Mouse (Mus musculus) layer of hippocampus, adult 2 months (tissue): Measurements from ENCODE around the gene Tpst2. TPM values are rescaled to one million over a fixed set of nuclear protein-coding genes. Genes with fewer than 3 reads are reported as not detected.
"Not testable (repeated sequence)": the region's sequence is repeated elsewhere in the genome, so short reads cannot be mapped to it uniquely, and the experiment has no call there.

Experiments used
- DNase-seq, 2 experiments: peaks; one replicate each; pipeline ENCODE4 v3.0.0; 2022; ENCODE audit warnings: low spot score in 2 of 2
- H3K27ac ChIP-seq: fragments of 200-600 bp; 2 replicates; pipeline ENCODE4 v1.8.1; 2022
- H3K4me3 ChIP-seq: fragments of 200-600 bp; 2 replicates; pipeline ENCODE4 v1.8.1; 2022; ENCODE audit warnings: mild to moderate bottlenecking
- CTCF ChIP-seq: fragments of 200-600 bp; conservative IDR thresholded peaks from 2 replicates; pipeline ENCODE4 v1.8.1; 2022; ENCODE audit warnings: antibody characterized with exemption, mild to moderate bottlenecking, moderate library complexity
- total RNA-seq, 2 experiments: library from RNA; stranded (reverse); gene quantifications; 2 replicates each; pipeline ENCODE4 v1.2.3; 2021

The Tpst2 gene
- total RNA-seq, 2 experiments from 2014 or later = 45.3 to 45.4 TPM

DNA sequence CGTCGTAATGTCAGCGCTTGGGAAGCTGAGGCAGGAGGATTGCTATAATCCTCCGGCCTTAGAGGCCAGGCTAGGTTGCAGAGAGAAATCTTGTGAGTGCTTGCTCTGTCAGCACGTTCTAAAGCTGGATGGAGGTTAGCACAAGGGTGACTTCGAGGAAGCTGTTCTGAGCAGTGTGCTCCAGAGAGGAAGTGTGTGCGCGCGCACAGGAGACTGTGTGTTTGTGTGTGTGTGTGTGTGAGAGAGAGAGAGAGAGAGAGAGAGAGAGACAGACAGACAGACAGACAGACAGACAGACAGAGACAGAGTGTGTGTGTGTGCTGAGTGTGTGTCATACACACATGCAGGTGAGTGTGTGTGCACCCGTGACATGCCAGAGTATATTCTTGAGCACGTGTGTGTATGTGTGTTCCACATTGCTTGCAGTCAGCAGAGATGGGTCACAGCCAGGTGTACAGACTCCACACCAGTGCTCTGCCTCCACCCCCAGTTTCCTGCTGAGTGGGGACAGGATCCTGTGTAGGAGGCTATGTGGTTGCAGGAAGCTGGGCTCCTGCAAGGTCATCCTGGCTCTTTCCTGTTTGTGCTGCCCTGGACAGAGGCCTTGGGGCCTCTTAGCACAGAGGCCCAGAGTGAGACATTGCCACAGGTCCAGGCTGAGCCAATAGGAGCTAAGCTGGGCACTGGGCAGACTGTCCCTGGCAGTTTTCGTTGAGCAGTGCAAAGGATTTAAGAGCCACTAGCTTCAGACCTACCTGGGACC, 21.9 kb downstream of the Tpst2 start:
- TF ChIP-seq CTCF = no peak
- H3K4me3 ChIP-seq = no peak overlapping the region
- DNase-seq = no peak
- peak overlapping the region; percentile 72 for H3K27ac ChIP-seq

DNA sequence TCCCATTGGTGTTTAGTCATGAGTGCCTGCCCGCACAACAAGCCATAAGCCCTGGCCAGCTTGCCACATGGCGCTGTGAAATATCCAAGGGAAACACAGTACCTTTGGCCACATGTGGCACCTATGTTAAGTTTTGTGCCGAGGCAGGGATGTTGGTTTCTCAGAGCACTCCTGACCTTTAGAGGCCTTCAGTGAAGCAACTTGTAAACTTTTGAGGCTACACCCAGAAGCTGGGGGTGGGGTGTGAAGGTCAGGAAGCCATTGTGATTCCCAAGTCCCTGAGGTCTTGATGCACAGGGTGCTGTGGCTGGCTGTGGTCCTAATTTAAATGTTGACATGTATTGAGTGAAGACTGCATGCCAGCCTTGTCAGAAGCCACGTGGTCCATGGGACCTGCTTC, 22.9 kb downstream of the Tpst2 start:
- peak overlapping the region; percentile 72 for H3K27ac ChIP-seq
- H3K4me3 ChIP-seq = no peak overlapping the region
- DNase-seq = no peak
- no peak for TF ChIP-seq CTCF

DNA sequence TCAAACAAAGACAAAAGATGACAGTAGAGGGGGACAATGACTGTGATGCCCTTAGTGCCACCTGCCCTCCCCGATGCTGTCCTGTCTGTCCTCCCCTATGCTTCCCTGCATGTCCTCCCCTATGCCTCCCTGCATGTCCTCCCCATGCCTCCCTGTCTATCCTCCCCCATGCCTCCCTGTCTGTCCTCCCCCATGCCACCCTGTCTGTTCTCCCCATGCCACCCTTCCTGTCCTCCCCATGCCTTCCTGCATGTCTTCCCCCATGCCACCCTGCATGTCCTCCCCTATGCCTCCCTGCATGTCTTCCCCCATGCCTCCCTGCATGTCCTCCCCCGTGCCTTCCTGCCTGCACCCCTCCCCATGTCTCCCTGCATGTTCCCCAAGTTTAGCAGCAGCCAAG, 23.6 kb downstream of the Tpst2 start:
- H3K27ac ChIP-seq = peak overlapping the region; percentile 75; the same call in 1 of the 2 replicates
- TF ChIP-seq CTCF = no peak
- DNase-seq = no peak
- no peak overlapping the region for H3K4me3 ChIP-seq

DNA sequence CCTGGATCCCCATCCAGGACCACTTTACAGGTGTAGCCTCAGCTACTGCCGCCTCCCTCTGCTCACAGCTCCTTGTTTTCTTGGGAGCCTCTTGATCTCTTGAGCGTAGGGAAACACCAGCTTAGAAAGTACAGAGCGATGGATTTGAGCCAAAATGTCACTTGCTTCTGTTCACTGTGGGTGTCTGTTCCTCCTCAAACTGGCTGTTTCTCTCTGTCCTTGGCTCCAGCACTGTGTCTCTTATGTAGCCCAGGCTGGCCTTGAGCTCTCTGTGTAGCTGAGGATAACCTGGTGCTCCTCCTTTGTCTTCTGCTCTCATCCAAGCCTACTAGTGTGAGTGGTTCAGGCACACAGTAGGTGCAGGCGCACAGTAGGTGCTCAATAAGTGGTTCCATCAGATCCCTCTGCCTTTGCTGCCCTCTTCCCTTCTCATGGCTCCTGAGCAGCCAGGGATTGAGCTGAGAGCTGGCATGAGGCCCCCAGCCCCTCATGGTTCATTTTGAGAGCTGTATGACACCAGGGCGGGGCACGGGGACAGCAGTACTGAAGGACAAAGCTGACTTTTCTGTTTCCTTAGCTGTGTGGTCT, 24.3 kb downstream of the Tpst2 start:
- no peak overlapping the region for H3K4me3 ChIP-seq
- H3K27ac ChIP-seq = peak overlapping the region; percentile 75; the same call in 1 of the 2 replicates
- DNase-seq = no peak
- no peak for TF ChIP-seq CTCF

DNA sequence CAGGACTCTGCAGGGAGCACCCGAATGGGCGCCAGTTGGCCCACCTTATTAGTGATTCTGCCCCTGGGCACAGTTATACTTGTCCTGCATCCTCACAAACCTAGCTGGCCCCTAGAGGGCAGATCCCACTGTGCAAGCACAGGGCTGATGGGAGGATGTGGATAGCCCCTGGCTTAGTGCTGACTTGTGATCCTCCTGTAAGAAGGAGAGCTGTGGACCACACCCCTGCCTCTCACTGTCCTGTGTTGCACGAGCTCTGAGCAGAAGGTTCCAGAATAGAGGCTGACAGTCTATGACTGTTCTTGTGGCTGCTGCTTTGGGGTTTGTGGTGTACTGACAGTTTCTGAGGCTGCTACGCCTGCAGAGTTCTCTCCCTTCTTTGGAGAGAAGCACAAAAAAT, 25.2 kb downstream of the Tpst2 start:
- DNase-seq = no peak
- peak; percentile 42 for TF ChIP-seq CTCF
- Histone ChIP-seq H3K27ac (peak overlapping the region; percentile 75; the same call in 1 of the 2 replicates), H3K4me3 (no peak overlapping the region)

DNA sequence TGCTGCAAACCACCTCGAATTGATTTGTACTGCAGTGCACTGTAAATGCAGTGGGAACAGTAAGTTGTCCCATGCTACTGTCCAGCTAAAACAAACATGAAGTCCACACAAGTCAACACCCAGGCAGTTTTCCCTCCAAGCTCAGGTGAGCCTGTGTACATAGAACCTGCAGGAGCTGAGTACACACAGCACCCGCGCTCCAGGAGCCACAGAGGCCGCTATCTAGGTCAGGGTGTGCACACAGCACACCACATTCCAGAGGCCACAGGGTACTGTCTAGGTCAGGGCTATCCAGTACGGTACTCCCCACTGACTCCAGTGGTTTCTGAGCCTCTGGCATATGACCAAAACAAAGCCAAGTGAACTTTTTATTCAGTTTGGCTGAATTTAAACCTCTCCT, 25.8 kb downstream of the Tpst2 start:
- Histone ChIP-seq H3K27ac (peak overlapping the region; percentile 75; the same call in 1 of the 2 replicates), H3K4me3 (no peak overlapping the region)
- TF ChIP-seq CTCF = no peak
- DNase-seq = no peak

DNA sequence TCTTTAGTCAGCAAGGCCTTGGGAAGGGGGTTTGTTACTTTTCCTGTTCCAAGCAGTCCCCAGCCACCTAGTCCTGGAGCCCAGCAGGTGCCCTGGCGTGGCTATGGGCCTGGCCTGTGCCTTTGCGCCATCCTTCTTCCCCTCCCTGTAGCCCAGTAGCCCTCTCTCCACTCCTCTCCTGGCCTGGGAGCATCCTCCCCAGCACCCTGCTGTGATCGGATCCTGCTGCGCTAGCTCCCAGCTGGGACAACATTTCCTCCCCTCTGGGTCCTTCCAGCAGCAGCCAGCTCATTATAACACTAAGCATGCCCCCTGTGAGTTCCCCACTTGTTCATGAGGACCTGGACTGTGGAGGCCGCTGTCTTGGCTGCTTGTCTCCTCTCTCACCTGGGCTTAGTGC, 29.4 kb downstream of the Tpst2 start:
- peak overlapping the region; percentile 69 for H3K27ac ChIP-seq
- DNase-seq = no peak
- H3K4me3 ChIP-seq = no peak overlapping the region
- no peak for TF ChIP-seq CTCF

DNA sequence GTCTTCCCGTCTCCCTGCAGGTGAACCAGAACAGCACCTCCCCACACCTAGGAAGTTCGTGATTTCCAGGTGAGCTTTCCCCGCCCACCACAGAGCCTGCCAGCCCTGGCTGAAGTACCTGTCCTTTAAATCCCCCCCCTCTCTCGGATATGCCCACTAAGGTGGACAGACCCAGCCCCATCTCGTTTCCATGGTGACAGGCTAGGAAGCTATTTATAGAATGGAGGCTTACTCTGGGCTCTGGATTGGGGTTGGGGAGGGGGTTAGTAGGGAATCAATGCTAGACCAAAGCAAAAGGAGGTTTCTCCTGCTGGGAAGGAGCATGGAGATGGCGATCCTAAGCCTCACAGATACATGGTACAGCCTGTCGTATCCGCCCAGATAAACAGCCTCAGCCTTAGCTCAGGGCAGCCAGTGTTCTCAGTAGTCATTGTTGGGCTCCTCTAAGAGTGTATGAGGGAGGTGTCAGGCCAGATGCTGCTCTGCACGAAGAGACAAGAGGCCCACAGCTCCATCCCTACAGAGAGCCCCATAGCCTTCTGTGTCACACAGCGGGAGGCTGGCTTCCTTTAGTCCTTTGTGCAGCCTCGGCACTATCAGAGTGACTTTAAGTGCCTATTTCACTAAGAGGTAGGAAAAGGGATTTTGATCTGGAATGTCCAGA, 36.9 kb downstream of the Tpst2 start:
- H3K27ac ChIP-seq = peak overlapping the region; percentile 71
- H3K4me3 ChIP-seq = no peak overlapping the region
- DNase-seq = no peak
- no peak for TF ChIP-seq CTCF

DNA sequence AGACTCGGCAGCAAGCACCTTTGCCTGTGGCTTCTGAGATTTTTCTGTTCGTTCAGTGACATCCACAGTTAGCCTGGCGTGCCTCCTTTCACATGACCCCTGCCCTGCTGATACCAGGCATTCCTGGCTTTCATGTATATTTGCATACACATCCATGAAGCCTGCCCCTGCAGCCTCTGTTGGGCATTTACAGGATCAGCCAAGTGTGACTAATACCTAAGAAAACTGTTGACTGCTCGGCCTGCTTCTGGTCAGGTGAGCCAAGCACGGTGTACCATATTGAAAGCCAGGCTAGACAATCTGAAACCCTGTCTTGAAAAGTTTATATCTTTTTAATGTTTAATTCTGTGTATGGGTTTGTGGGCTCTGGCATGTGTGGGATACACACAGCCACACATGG, 40.0 kb downstream of the Tpst2 start:
- no peak for DNase-seq
- no peak for TF ChIP-seq CTCF
- H3K4me3 ChIP-seq = no peak overlapping the region
- no peak overlapping the region for H3K27ac ChIP-seq

DNA sequence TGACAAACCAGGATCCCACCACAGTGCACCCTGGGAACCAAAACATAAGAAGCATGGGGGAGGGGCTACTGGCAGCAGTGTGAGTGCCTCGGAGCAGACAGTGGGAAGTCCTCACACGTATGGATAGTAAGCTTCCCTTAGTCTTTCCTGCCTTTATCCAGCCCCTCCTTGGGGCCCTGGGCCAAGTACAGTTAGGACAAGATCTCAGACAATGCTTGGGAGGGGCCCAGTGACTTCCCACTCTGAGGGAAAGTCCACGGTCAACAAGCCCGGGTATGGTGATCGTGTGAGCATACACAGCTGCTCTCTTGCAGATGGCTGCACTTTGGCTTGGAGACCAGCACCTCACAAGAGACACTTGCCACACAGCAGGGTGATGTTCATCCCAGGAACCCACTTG, 40.8 kb downstream of the Tpst2 start:
- TF ChIP-seq CTCF = no peak
- H3K27ac ChIP-seq = no peak overlapping the region
- no peak for DNase-seq
- no peak overlapping the region for H3K4me3 ChIP-seq

DNA sequence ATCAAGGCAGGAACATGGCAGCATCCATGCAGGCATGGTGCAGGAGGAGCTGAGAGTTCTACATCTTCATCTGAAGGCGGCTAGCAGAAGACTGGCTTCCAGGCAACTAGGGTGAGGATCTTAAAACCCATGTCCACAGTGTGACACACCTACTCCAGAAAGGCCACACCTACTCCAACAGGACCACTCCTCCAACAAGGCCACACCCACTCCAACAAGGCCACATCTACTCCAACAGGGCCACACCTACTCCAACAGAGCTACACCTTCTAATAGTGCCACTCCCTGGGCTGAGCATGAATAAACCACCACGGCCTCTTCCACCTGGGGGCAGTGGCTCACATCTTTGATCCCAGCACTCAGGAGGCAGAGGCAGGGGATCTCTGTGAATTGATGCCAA, 42.9 kb downstream of the Tpst2 start:
- not testable (repeated sequence) for H3K4me3 ChIP-seq, DNase-seq
- H3K27ac ChIP-seq = peak overlapping the region; percentile 85

DNA sequence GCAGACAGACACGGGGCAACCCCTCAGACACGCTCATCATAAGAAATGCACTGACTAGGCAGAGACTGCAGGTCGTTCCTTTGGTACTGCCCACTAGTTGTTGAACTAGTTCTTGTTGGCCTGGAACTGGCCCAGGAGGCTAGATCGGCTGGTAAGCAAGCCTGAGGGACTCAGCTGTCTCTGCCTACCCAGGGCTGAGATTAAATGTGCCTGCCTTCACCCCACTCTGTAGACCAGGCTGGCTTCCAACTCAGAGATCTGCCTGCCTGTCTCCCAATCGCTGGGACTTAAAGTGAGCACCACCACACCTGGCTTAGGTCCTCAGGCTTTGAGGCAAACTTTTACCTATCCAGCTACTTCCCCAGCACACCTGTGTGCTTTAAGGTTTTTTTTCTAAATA, 43.9 kb downstream of the Tpst2 start:
- H3K4me3 ChIP-seq = no peak overlapping the region
- H3K27ac ChIP-seq = peak overlapping the region; percentile 85
- TF ChIP-seq CTCF = no peak
- no peak for DNase-seq

DNA sequence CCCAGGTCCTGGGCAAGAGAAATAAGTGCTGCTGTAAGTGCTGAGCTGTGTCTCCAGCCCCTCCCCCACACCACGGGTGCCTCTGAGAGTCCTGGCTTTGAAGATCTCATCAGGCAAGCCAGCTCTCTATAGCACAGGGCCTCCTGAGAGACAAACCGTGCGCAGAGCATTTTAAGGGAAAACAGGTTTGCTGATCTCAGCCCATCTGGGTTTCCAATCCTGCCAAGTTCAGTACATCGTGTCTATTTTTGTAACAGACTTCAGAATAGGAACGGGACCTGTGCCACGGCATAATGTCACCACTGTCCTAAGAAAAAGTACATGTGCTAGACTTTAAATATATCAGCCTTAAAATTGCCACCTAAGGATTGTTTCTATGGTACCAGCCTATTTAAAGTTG, 44.4 kb downstream of the Tpst2 start:
- no peak overlapping the region for H3K4me3 ChIP-seq
- TF ChIP-seq CTCF = no peak
- peak; percentile 81 to 87 for DNase-seq
- peak overlapping the region; percentile 85 for H3K27ac ChIP-seq
